Mouse (Mus musculus) hindlimb bud, embryonic 11.5 days (tissue): ENCODE measurements around the gene Nr1i3.

Source experiments
- DNase-seq: peaks from one replicate; pipeline ENCODE4 v3.0.0-alpha.2; 2012; ENCODE audit warnings: low read depth, low spot score; ENCODE audit errors: extremely low spot score

Gene Nr1i3

GRCm38 (mm10) chr1:171213801-171214496 is at the start of gene Nr1i3:
Gene Nr1i3 (plus strand): TSS chr1:171213970.
- DNase-seq = no peak

GRCm38 (mm10) chr1:171164258-171164657 is 49.5 kb upstream of the Nr1i3 start:
- no peak for DNase-seq

GRCm38 (mm10) chr1:171165629-171166345 is 48.0 kb upstream of the Nr1i3 start:
- DNase-seq = no peak

- DNase-seq = no peak
Measured at GRCm38 (mm10) chr1:171168906-171169305, 44.9 kb upstream of the Nr1i3 start.

- no peak for DNase-seq
Measured at GRCm38 (mm10) chr1:171169913-171170312, 43.9 kb upstream of the Nr1i3 start.

GRCm38 (mm10) chr1:171171138-171171537 is 42.6 kb upstream of the Nr1i3 start:
- no peak for DNase-seq

GRCm38 (mm10) chr1:171172779-171173178 is 41.0 kb upstream of the Nr1i3 start:
- DNase-seq = no peak

- no peak for DNase-seq
Measured at GRCm38 (mm10) chr1:171179487-171180171, 34.1 kb upstream of the Nr1i3 start.

- no peak for DNase-seq
Measured at GRCm38 (mm10) chr1:171183025-171183424, 30.7 kb upstream of the Nr1i3 start.

- no peak for DNase-seq
Measured at GRCm38 (mm10) chr1:171183620-171184019, 30.1 kb upstream of the Nr1i3 start.

- no peak for DNase-seq
Measured at GRCm38 (mm10) chr1:171184314-171184713, 29.5 kb upstream of the Nr1i3 start.

- DNase-seq = no peak
Measured at GRCm38 (mm10) chr1:171185655-171186054, 28.1 kb upstream of the Nr1i3 start.

GRCm38 (mm10) chr1:171187851-171188700 is 25.7 kb upstream of the Nr1i3 start:
- DNase-seq = no peak

- no peak for DNase-seq
Measured at GRCm38 (mm10) chr1:171189046-171189445, 24.7 kb upstream of the Nr1i3 start.

GRCm38 (mm10) chr1:171189476-171190114 is 24.2 kb upstream of the Nr1i3 start:
- no peak for DNase-seq

GRCm38 (mm10) chr1:171190832-171191231 is 22.9 kb upstream of the Nr1i3 start:
- DNase-seq = no peak

- DNase-seq = no peak
Measured at GRCm38 (mm10) chr1:171192283-171192682, 21.5 kb upstream of the Nr1i3 start.

GRCm38 (mm10) chr1:171193093-171193840 is 20.5 kb upstream of the Nr1i3 start:
- DNase-seq = no peak

- no peak for DNase-seq
Measured at GRCm38 (mm10) chr1:171193911-171194830, 19.6 kb upstream of the Nr1i3 start.
